Mouse (Mus musculus) B cell, adult 2 months (primary cell): ENCODE results near the gene Map4k4.
A peak's percentile ranks its signal among the peaks of the same experiment; 100 is the strongest.

Experiments used
- DNase-seq, 2 experiments: peaks; one replicate each; pipeline ENCODE4 v3.0.0; 2022

The Map4k4 gene

DNA sequence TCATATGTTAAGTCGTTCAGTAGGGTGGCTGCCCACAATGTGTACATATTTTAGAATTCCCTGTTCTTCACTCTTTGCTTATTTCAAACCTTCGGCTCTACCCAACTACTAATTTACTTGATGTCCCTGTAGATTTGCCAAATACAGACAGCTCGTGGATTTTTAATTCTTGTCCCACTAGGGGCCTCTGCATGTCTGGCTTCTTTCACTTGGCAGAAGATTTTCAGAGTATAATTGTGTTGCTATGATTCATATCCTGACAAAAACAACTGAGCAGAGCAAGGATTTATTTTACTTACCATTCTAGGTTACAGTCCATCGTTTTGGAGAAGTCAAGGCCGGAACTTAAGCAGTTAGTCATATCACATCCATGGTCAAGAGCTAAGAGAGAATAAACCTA, 152.4 kb downstream of the Map4k4 start:
- DNase-seq, result no peak

DNA sequence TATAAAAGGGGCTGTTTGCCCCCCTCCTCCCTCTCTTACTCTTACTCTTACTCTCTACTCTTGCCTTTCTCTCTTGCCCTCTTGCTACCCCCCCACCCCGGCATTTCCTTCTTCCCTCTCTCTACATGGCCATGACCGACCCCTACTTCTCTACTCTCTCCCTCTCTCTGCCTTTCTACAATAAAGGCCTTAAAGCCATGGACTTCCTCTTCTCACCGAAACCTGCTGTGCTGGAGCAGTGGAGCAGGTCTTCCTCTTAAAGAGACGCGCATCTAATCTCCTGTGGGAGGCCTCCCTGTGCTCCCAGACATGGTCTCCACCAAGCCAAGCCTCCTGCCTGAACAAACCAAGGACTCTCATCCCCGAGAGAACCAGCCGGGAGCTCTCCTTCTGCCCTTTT, 154.3 kb downstream of the Map4k4 start:
- DNase-seq, result peak; percentile 32 to 44

DNA sequence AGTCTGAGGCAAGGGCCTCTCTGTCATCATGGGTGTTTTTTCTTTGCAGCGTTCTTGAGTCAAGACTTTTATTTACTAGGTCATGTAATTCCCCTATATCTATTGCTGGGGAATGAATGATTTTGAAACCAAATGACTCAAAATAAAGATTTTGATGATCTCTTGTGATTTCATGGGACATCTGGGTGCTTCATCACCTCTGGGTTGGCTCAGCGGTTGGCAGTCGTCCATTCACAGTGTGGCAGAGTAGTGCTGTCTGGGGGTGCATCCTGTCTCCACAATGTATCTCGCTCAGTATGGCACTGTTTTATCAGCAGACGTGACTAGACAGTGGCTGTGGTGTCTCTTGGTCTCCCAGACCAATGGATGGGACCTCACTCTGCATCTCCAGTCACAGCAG, 155.2 kb downstream of the Map4k4 start:
- DNase-seq, result no peak

DNA sequence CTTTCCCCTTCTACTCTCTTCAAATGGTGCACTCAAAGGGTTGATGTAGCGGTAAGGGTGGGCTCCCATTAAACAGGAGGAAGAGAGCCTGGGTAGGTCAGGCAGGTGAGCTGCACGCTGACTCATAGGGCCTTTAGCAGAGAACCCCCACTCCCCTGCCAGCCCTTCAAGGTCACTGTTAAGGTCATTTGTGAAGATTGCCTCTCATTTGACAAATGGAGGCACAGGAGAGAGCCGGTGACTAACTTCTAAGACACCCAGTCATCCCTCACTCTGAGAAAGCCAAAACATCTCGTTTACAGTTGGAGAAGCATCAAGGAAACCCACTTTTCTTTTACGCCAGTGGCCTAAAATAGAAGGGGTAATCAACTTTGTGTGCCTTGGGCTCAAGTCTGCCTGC, 156.6 kb downstream of the Map4k4 start:
- DNase-seq, result no peak

DNA sequence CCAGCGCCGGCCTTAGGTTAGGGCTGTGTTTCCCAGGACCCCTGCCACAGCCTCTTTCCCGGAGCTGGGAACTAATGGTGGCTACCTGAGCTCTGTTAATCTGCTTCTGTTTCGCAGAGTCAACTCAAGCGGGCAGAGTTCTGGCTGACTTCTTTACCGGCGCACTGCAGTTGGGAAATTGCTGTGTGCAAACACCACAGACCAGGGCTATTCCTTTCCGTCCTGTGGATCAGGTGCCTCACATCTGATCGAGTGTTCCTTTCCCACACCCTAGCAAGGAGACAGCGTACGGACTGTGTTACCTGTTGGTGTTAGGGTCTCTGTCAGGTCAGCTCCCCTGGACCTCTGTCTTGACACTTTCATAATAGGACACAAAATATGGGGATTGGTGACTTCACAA, 157.3 kb downstream of the Map4k4 start:
- DNase-seq, result no peak

DNA sequence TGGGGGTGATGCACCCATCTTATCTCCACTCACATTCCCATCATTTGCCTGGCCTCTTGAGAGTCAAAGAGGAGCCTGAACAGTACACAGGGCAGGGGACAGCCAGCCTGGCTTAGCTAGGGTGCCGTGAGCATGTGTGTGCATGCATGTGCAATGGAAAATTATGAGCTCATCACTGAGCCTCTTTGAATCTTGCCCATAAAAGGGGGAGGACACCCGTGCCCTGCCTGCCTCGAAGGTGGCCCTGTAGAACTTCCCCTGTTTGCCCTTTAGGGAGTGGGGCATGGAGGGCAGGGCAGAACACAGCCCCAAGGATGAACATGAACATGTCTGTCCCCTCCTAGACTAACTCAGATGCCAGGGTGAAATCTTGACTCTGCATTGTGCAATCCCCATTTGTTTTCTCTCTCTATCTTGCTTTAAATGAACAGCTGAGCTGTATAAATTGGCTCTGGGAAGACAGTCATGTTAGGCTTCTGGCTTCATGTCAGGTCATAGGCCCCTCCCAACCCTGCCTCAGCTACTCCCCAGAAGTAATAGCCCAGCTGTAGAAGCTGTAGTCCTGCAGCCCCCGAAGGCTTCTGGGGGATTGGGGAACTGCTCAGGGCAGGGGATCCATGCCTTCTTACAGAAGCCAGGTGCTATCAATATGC, 158.5 kb downstream of the Map4k4 start:
- no peak for DNase-seq

DNA sequence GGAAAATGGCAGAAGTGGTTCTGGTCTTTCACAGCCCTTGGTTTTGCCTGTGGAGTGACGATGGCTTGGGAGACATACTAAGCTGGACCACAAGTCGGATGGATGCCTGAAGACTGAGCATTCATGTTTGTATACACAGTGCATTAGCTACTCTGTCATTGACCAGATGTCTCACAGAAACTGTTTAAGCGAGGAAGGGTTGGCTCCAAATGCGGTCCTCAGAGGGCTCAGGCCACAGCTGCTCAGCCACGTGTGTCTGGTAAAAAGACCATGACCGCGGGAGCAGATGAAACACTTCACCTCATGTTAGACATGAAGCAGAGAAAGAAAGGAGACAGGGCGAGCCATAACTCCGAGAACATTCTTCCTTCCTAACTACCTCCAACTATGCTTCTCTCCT, 160.6 kb downstream of the Map4k4 start:
- no peak for DNase-seq

DNA sequence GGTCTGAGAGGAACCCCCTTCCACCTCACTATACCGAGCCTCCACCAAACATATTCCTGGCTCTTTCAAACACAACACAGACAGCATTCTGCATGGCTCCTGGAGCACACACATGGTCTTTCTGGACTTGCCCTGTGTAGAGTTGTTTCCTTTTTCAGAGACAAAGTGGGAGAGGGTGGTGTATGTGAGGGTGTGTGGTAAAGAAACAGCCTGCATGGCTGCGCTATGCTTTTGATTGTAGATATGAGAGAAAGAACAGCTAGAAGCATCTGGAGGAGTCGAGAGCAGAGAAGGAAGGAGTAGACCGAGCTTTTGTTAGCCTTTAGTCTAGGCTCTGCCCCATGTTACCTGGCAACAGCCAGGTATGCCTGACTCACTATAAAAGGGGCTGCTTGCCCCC, 162.7 kb downstream of the Map4k4 start:
- DNase-seq, result no peak

DNA sequence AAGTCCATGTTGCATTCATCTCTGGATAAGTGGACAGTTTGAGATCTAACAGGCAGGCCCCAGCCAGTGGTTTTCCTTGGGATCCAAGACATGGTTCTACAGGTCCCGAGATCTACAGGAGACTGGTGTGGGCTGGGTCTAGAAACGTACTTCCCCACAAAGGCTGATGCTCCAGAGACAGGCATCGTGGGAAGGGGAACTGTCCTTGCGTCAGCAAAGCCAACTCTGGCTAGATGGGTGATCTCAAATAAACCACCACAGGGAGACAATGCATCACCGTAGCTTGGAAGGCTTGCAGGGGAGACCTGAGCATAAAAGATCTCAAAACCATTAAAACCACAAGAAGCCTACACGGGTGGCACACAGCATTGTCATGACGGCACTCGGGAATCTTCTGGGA, 163.8 kb downstream of the Map4k4 start:
- no peak for DNase-seq

DNA sequence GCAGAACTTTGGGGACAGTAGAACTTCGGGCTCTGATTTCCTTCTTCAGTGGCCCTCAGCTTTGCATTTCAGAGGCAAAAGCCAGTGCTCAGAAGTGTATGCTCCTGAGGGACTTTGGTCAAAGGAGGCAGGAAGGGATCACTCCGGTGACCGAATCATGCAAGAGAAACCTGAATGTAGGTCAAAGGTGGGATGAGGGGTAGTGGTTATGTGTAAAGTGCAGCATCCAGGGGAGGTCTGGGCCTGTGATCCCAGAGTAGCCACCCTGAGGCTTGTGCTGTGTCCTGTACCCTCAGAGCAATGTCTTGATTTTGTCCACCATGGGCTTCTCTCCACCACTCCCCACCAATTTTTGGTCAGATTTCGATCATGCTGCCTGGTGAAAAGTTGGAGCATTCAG, 171.8 kb downstream of the Map4k4 start:
- DNase-seq, result no peak

DNA sequence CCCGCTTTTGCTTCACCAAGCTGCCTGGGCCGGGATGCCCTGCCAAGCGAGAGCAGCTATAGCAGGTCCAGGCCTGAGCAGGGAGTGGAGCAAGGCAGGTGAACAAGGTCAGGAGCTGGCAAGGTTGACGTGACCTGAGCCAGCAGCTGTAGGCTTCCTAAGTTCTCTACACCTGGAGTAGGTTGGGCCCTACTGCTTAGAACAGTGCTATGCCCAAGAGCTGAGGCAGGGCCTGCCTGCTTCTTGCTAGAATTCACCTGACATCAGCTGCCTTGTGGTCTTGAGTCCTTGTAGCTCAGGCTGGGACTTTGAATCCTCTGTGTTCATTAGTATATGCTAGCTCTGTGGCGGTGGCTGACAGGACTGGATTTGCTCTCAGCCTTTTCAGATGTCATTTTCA, 173.1 kb downstream of the Map4k4 start, which contains the start of gene Il1r2:
TSS of gene Il1r2 (plus strand) at position 301 of the 400 bp plus-strand sequence.
- DNase-seq, result no peak
